Mouse (Mus musculus) right cerebral cortex, adult 18-20 months (tissue): ENCODE results near the gene Pxk.

ENCODE experiments used
- DNase-seq: peaks from one replicate; pipeline ENCODE4 v3.0.0; 2022; ENCODE audit warnings: mixed read lengths

The Pxk gene

GRCm38 (mm10) chr14:8148842-8149241 is 50.8 kb downstream of the Pxk start:
- DNase-seq, result peak; percentile 50

GRCm38 (mm10) chr14:8151757-8152156 is 53.7 kb downstream of the Pxk start:
- no peak for DNase-seq

GRCm38 (mm10) chr14:8154072-8154471 is 56.1 kb downstream of the Pxk start:
- no peak for DNase-seq

GRCm38 (mm10) chr14:8156947-8157346 is 58.9 kb downstream of the Pxk start:
- DNase-seq, result no peak

- DNase-seq, result no peak
Measured at GRCm38 (mm10) chr14:8158721-8159120, 60.7 kb downstream of the Pxk start.

GRCm38 (mm10) chr14:8159141-8159540 is 61.1 kb downstream of the Pxk start:
- no peak for DNase-seq

GRCm38 (mm10) chr14:8161777-8162176 is 63.8 kb downstream of the Pxk start:
- DNase-seq, result no peak

- DNase-seq, result peak; percentile 38
Measured at GRCm38 (mm10) chr14:8164463-8164862, 66.5 kb downstream of the Pxk start.

GRCm38 (mm10) chr14:8172507-8173410 is 74.7 kb downstream of the Pxk start, which contains the start of gene Pdhb:
Gene Pdhb (minus strand): TSS chr14:8173025.
- DNase-seq, result peak; percentile 99

GRCm38 (mm10) chr14:8173542-8174250 is 75.7 kb downstream of the Pxk start:
- peak; percentile 41 for DNase-seq

- no peak for DNase-seq
Measured at GRCm38 (mm10) chr14:8174634-8175033, 76.6 kb downstream of the Pxk start.

- DNase-seq, result no peak
Measured at GRCm38 (mm10) chr14:8176251-8176650, 78.2 kb downstream of the Pxk start.

- no peak for DNase-seq
Measured at GRCm38 (mm10) chr14:8180371-8181035, 82.5 kb downstream of the Pxk start.

- no peak for DNase-seq
Measured at GRCm38 (mm10) chr14:8183330-8183729, 85.3 kb downstream of the Pxk start.

- peak; percentile 86 for DNase-seq
Measured at GRCm38 (mm10) chr14:8186278-8187045, 88.5 kb downstream of the Pxk start.

- DNase-seq, result no peak
Measured at GRCm38 (mm10) chr14:8190556-8190955, 92.5 kb downstream of the Pxk start.

GRCm38 (mm10) chr14:8191331-8191965 is 93.4 kb downstream of the Pxk start:
- DNase-seq, result no peak

- DNase-seq, result no peak
Measured at GRCm38 (mm10) chr14:8192727-8193126, 94.7 kb downstream of the Pxk start.

GRCm38 (mm10) chr14:8200769-8201168 is 102.8 kb downstream of the Pxk start:
- DNase-seq, result no peak

- no peak for DNase-seq
Measured at GRCm38 (mm10) chr14:8201715-8202114, 103.7 kb downstream of the Pxk start.

GRCm38 (mm10) chr14:8206179-8206910 is 108.3 kb downstream of the Pxk start:
- DNase-seq, result peak; percentile 56
